Mouse (Mus musculus) megakaryocyte, adult 5-6 weeks (primary cell): ENCODE data around the gene Tead3. TPM values are rescaled to one million over a fixed set of nuclear protein-coding genes. Genes with fewer than 3 reads are reported as not detected.

Experiments used
- ATAC-seq: 2 replicates; pipeline ENCODE4 v1.8.0; 2016; ENCODE audit warnings: mild to moderate bottlenecking, inconsistent platforms; ENCODE audit not compliant: poor library complexity, severe bottlenecking
- total RNA-seq, 2 experiments: library from RNA; stranded (forward) in 1 of 2; stranded (reverse) in 1 of 2; fragments of 153-499, 151-499 nt in 1 of 2; fragments of 221-1000, 200-1000 nt in 1 of 2; gene quantifications; 2 replicates each; pipeline versions ENCODE4 v1.2.3 to v1.2.4; 2015 to 2017

Gene Tead3
- total RNA-seq (2015) (not detected in 2 replicates), total RNA-seq (2017) (not detected in 2 replicates)

DNA sequence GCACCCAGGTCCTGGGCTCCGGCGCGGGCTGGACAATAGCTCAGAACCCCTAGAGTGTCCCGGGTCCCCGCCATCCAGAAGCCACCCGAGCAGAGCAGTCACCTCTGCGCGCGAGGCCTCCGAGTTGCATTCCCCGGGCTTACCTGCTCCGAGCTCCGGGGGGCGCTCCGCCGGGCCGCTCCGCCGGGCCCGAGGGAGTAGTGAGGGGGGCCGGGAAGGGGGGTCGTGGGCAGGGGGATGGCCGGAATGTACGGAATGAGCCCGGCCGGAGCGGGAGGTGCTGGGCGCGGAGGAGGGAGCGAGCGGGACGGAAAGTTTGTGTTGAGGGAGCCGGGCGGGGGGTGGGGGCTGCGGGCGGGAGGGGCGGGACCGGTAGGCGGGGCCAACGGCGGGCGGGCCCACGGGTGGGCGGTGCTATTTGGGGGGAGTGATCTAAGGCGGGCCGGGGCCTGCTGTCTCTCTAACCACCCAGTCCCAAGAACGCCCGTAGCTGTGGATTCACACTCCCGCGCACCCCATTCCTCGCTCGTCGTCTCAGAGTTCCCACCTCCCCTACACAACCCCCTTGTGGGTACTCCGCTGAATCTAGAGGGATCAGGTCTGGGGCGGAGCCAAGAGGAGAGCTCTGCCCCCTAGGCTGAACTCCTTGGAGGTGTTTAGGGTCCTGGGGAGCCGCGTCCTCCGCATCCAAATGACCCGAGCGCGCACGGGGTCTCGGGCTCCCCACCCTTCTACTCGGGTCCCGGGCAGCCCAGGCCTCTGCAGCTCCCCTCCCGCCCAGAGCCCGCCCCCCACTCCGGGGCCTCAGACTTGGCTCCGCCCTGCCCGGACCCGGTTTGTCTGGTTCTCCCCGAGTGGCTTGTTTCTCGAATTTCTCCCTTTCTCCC lies at the start of gene Tead3:
Tead3 (minus strand) TSS at position 352 of the 887 bp plus-strand sequence.
- ATAC-seq = peak; percentile 27; the same call in 1 of the 2 replicates

DNA sequence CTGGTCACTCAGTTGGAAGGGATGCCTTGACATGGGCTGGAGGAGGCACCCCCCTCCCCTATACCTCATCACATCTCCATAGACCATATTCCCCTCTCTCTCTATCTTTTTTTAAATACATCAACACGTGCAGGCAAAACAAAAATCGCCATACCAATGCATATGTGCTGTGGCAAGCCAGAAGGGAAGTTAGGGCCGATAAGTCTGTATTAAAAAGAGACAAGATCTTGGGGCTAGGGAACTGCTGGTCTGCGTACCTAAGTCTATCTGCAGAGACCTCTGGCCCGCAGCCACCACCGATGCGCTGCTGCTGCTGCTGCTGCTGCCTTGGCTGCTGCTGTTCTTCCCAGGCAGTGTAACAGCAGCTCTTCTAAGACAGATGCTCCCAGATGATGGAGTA lies 44.4 kb upstream of the Tead3 start:
- no peak for ATAC-seq

DNA sequence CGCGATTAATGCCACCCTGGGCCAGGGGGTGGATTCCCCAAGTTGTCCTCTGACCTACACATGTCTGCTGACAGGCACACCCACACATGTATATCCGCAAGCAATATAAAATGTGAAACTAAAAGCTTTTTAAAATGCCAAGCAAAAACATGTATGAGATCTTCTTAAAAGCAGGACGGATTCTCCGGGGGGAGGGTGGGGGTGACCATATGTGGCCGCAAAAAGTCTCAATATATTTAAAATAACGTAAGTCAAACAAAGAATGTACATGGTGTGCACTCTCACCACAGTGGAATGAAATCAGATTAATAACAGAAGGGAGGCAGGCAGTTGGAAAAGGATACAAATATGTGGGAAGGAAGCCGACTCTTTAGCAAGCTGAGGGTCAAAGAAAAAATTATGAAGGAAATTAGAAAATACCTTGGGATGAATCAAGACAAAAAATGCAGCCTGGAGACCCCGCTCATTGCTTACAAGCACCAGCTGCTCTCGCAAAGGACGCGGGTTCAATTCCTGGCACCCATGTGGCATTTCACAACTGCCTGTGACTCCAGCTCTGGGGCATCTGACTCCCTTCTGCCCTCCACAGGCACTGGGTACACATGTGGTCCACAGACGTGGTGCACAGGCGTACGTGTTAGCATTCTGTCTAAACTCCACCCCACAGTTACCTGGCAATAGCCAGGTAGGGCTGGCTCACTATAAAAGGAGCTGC lies 43.6 kb upstream of the Tead3 start:
- ATAC-seq = no peak

DNA sequence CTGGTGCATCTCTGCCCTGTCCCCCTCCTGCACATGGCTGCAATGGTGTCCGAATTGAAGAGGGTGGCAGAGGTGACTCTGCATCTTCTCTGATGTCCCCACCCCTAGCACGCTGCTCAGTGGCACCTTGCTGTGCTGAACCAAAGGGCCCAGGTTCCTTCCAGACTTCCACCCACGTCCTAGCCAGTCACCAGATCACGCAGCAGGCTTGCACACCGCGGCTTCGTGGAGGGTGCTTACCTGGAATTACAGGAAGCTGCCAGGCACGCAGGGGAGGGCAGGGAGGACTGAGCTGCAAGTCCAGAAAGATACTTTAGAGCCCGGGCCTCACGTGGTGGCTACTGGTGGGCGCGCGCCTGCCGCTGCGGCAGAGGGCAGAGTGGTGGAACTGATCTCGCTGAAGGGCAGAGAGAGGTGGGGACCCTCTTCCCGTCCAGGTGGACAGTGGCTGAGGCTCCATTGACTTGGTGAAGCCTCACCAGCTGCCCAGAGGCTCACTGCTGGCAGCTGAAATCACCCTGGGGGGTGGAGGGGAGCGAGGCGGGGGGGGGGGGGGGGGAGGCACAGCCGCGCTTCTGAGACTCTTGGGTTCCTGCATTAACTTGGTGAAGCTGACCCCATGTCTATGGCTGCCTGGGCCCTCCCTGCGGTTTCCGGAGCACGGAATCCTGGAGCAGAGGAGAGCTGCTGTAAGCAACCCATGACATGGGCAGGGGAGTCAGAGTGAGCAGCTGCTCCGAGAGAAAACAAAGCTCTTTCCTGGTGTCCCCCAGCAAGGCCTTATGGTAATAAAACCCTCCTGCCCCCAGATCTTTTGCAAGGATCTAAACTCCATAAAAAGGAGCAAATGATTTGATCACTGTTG lies 41.2 kb upstream of the Tead3 start:
- 0 out of 2 replicates have a peak, but pooled peaks have one; percentile 21 for ATAC-seq

DNA sequence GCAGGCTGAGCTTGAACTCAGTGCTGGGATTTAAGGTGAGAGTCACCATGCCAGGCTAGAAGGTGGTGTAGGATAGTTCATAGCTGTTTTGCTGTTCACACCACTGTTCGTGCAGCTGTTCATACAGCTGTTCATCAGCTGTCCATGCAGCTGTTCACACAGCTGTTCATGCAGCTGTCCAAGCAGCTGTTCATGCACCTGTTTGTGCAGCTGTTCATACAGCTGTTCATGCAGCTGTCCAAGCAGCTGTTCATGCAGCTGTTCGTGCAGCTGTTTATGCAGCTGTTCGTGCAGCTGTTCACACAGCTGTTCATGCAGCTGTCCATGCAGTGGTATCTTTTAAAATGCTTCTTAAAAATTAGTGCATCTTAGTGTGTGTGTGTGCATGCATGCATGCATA lies 37.9 kb upstream of the Tead3 start:
- ATAC-seq = no peak

DNA sequence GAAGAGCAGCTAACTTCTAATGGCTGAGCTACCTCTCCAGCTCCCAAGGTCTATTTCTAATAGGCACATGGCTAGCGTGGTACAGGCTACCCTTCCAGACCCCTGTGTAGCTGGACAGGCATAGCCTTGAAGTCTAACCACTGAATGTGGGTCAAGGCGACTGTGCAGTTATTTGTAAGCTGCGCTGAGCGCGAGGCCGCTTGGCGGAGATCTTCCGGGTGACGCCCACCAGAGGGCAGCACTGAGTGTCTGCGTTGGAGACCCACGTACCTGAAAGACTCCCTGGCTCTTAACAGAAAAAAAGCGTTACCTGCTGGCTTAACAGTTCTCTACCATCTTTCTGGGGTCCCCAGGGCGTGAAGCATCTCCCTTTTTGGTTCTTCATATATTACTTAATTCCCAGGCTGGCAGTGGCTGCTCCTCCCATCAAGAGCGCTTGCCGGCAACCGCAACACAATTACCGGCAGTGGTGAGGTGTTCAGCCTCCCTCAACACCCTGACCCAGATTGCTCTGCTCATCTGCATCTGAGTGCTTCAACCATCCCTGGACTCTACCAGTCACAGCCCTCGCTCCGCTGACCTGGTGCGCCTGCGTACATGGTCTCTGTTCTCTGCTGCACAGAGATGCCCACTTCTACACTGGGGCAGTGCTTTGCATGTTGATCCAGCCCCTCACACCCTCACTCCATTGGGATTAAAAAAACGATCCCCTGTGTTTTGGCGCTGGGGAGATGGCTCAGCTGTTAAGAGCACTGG lies 35.7 kb upstream of the Tead3 start:
- ATAC-seq = peak; percentile 66; the same call in 1 of the 2 replicates

DNA sequence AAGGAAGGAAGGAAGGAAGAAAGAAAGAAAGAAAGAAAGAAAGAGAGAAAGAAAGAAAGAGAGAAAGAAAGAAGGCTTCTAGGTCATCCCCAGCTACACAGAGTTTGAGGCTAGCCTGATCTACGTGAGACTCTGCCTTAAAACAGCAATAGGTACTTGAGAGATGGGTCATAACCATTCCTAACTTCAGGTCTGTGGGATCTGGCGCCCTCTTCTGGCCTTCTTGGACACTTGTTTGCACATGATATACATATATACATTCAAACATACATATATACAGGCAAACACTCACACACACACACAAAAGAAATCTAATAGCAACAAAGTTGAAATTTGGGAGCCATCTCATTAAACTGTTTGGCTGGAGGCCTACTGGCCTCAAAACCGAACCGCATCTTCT lies 33.7 kb upstream of the Tead3 start:
- ATAC-seq = no peak

DNA sequence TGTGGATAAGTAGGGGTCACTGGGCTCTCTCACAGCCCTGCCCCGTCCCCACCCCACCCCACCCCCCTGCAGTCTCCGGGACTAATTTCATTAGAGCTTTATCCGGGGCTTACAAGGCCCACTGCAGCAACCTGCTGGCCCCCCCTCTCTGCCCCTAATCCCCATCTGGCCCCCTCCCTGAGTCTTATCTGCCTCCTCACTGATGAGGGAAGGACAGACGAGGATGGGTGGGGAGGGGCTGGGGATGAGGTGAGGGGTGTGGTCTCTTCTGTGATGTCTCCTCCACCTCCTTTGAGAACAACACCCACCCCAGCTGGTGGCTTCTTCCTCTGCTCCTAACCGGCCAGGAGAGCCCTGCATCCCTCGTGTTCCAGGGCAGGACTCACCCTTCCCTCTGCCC lies 29.6 kb upstream of the Tead3 start:
- no peak for ATAC-seq

DNA sequence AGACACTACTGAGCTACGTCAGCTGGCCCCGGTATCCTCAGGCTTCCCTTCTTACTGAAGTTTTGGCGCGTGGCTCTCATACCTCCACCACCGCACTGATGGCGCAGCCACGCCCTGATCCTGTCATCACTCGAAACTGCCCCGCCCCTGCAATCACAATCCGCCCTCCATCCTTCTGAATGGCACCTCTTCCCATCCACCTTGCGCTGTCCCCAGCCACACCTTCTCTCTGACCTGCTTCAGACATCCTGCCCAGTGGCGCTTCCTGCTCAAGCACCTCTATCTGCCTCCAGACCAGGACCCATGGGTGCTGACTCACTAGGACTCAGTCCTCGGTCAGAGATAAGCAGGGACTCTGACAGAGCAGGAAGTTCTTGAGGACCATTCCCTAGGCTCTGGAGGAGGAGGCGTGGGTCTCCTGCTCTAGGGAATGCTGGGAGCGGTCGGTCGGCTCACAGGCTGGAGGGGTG lies 25.0 kb upstream of the Tead3 start:
- ATAC-seq = 0 out of 2 replicates have a peak, but pooled peaks have one; percentile 35

DNA sequence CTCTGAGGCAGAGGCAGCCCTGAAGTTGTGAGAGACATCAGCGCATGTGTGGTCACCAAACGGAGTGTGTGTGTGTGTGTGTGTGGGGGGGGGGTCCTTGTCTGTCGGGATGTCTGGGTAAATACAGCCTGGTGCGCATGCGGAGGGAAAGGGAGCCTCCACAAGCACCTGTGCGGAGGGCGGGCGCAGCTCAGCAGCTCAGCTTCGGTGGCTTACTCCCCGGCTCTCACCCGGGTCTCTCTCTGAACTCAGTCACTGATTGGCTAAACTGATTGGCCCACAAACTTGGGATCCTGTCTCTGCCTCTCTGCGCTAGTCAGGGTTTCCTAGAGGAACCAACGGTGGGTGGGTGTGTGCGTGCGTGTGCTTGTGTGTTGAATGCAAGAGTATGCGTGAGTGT lies 23.9 kb upstream of the Tead3 start:
- no peak for ATAC-seq

DNA sequence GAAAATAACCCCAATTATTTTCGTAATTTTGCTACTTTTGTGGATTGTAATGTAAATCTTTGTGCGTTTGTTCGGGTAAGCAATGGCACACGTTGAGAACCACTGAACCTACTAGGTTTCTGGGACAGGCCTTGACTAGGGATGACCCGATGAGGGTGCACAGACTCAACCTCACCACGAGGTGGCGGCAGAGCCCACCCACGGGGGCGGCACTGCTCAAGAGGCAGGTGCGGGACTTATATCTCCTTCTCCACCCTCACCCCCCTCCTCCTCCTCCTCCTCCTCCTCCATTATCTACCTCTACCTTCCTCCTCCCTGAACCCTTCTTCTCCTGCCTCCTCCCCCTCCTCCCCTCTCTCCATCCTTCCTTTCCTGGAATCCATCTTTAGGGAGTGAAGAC lies 23.2 kb upstream of the Tead3 start:
- ATAC-seq = peak; percentile 86

DNA sequence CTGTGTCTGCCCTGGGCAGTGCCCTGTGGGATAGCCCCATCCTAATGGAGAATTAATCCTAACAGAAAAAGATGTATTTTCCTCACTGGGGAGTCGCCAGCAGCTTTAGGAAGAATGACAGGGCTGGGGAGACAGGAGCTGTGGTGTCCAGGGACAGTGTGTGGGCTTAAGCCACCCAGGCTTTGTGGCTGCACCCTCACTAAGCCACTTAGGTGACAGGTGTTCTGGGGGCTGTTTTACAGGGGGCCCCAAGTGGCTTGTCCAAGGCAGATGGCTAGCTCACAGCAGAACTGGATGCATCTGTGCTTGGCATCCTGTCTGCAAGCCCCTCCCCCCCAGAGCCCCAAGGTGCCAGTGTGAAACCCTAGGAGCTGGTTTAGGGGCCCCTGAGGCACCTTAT lies 21.3 kb upstream of the Tead3 start:
- ATAC-seq = no peak

DNA sequence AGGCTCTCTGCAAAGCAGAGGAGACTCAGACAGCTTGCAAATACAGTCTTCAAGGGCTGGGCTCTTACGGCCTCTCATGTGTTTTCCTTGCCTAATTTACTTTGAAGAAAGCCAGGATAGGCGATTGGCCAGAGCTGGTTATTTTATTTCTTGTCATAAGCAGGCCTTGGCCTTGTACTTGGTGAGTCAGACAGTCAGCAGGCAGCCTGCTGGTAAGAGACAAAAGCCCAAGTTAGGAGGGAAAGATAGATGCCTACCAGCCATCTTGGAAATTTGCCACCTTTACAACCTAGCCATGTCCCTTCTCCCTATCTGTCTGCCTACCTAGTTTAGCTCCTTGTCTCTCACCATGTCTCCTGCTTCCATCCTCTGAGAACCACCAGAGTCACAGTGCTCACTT lies 20.7 kb upstream of the Tead3 start:
- ATAC-seq = no peak

DNA sequence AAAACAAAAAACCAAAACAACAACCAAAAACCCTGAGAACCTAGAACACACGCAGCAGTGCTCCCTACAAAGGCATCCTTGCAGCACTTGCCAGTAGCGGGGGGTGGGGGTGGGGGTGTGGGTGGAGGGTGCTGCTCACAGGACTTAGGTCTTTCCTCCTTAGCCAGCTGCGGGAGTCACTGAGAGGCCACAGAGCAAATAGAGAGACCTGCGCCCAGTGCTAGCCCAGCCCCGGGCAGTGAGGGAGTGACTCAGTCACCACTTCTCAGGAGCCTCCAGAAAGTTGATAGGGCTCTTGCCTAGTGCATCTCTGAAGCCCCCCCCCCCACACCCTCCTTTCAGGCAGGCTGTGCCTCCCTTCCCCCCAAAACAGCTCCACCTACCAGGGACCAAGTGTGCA lies 18.4 kb upstream of the Tead3 start:
- no peak for ATAC-seq

DNA sequence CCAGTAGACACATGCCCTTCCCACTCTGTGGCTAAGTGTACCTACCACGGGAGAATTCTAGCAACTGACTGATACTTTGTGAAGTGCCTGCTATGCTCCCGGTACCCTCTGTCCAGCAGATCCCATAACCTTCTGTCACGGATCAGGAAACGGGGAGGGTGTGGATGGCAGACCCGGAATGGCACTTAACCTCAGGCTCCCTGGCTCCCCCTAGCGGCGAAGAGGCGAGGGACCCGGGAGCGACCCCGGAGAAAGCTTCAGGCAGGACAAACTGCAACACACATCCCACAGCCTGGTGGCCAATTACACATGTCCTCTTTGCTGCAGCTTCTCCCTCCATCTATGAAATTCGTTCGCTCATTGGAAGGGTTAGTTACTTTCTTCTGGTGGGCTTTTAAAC lies 17.8 kb upstream of the Tead3 start:
- ATAC-seq = peak; percentile 75

DNA sequence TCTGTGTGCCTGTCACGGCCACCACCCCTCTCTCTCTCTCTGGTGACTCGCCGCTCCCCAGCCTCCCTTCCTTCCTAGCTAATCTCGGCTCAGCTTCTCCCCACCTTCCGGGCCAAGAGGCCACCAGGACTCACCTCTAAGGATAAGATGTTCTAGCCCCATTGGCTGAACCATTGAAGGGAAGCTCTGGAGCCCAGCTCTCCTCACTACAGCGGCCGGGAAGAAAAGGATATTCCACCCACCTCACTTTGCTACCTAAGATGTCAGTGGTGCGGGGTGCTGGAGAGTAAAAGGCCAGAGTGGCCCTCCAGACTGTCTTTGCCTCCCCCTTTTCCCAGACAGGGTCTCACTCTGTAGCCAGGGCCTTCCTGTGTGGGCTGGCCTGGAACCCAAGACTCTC lies 14.5 kb upstream of the Tead3 start, which contains the start of gene Tulp1:
Tulp1 (minus strand) TSS at position 101 of the 400 bp plus-strand sequence.
- ATAC-seq = no peak

DNA sequence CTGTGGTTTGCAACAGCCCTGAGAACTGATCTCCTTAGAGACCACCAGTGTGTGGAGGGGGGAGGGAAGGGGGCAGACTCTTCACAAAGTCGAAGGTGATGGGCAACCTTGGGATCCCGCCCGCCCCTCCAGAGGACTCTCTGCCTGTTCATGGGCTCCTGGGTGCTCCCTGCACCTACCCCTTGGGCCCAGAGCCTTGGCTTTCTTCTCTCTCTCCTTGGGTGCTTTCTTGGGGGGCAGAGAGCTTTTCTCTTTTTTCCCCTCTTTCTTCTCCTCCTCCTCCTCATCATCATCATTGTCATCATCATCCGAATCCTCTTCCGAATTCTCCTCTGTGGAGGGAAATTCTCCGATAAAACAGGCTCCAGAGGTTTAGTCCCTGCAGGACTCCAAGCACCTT lies 12.9 kb upstream of the Tead3 start:
- no peak for ATAC-seq

DNA sequence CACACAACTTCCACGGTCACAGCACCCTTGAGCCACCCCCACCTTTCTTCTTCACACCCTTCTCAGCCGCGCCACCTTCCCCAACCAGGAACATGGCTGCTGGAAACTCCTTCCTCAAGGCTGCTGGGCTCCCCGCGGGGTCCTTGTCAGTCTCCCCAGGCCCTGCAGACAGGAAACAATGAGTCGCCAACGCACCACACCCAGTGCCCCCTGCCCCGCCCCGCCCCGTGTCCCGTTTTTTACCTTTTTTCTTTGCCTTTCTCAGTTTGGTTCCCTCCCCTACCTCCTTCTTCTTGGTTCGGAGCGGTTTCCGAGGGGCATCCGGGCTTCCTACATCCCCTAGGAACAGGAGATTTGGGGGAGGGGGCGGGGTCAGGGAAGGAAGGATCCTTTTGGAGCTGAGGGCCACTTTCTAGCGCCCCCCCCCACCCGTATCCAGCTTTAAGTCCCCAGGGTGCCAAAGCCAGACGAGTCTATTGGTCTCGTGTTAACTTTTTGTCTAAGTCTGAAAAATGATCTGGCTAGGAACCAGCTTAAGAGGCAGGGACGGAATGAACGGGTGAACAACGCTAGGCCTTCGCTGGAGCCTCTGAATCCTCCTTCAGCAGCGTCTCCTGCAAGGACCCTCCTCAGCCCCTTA lies 12.2 kb upstream of the Tead3 start:
- ATAC-seq = no peak

DNA sequence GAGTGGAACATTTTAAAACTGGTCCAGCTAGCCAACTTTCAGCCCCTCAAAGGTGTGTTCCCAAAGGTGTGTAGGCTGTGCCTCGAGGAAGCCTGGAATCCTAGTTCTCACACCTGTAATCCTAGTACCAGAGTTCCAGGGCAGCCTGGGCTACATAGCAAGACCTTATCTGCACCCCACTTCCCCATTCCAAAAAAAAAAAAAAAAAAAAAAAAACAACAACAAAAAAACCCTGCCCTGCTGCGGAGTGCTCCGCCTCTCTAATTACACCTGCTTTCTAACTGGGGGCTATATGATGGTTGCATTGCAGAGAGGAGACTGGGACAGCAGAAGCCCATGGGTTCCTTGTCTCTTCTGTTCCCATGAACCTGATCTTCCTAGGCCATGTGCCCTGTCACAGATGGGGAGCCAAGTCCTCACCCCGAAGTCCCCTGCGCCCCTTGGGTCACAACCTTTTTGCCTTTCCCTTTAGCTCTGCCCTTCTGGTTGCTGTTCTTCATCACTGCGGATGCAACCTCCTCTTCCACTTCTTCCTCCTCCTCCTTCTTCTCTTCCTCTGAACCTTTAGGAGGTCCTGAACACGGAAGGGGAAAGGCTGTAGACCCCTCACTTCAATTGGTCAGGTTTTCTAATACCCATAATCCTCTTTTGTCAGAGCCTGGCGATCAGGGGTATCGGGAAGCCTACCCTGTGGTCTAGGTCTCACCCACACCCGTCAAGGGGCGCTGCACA lies 11.5 kb upstream of the Tead3 start:
- no peak for ATAC-seq
